Mouse (Mus musculus) C2C12 (cell line): Measurements from ENCODE around the gene Tnni2. TPM values are rescaled to one million over a fixed set of nuclear protein-coding genes. Genes with fewer than 3 reads are reported as not detected.

Experiments
- H3K27me3 ChIP-seq: one replicate; pipeline ENCODE4 v1.6.1; 2011; ENCODE audit not compliant: control insufficient read depth, insufficient read depth, insufficient read length
- H3K36me3 ChIP-seq: one replicate; pipeline ENCODE4 v1.6.1; 2011; ENCODE audit not compliant: control insufficient read depth, insufficient read depth
- H3K4me3 ChIP-seq: one replicate; pipeline ENCODE4 v1.5.1; 2011; ENCODE audit warnings: mild to moderate bottlenecking, control low read depth; ENCODE audit not compliant: poor library complexity, insufficient read depth, severe bottlenecking
- H3K79me2 ChIP-seq: one replicate; pipeline ENCODE4 v1.6.1; 2011; ENCODE audit not compliant: control insufficient read depth, insufficient read depth
- H3K79me3 ChIP-seq: one replicate; pipeline ENCODE4 v1.6.1; 2011; ENCODE audit warnings: low read depth, control low read depth
- H3ac ChIP-seq: one replicate; pipeline ENCODE3; 2011; ENCODE audit warnings: low read depth; ENCODE audit not compliant: control insufficient read depth, insufficient read length
- CEBPB ChIP-seq: IDR thresholded peaks from one replicate; pipeline ENCODE4 v1.6.1; 2011; ENCODE audit warnings: low read depth, mild to moderate bottlenecking, control low read depth, moderate library complexity
- CTCF ChIP-seq: IDR thresholded peaks from one replicate; pipeline ENCODE4 v1.5.1; 2011; ENCODE audit not compliant: control insufficient read depth, insufficient read depth, insufficient read length
- FOSL1 ChIP-seq: IDR thresholded peaks from one replicate; pipeline ENCODE4 v1.8.0; 2011; ENCODE audit warnings: mild to moderate bottlenecking, low read length; ENCODE audit not compliant: poor library complexity, insufficient read depth, severe bottlenecking
- MAX ChIP-seq: IDR thresholded peaks from one replicate; pipeline ENCODE4 v1.6.1; 2011; ENCODE audit warnings: mild to moderate bottlenecking, control low read depth
- MYOD1 ChIP-seq: IDR thresholded peaks from one replicate; pipeline ENCODE4 v1.6.1; 2011; ENCODE audit warnings: low read depth; ENCODE audit not compliant: control insufficient read depth, insufficient read length
- MYOG ChIP-seq: IDR thresholded peaks from one replicate; pipeline ENCODE4 v1.6.1; 2011; ENCODE audit not compliant: control insufficient read depth, insufficient read length; ENCODE audit errors: extremely low read depth
- USF1 ChIP-seq: IDR thresholded peaks from one replicate; pipeline ENCODE4 v1.6.1; 2011; ENCODE audit warnings: low read depth, mild to moderate bottlenecking, control low read depth, moderate library complexity
- polyA plus RNA-seq: library from polyadenylated mRNA; unstranded; fragments of >200 nt; fragmentation: generic; extraction: Trizol; gene quantifications from one replicate; pipeline ENCODE4 v1.2.1, GENCODE M21; 2012; ENCODE audit warnings: missing spikeins

Tnni2 gene
- polyA plus RNA-seq, 1 experiment = 7.5 TPM

GRCm38 (mm10) chr7:142446264-142446663 is 4.7 kb downstream of the Tnni2 start:
- H3K79me2 ChIP-seq = no peaks in the 10 kb centered on the region
- H3ac ChIP-seq = no peak overlapping the region
- H3K36me3 ChIP-seq = no peaks in the 10 kb centered on the region
- no peaks in the 10 kb centered on the region for H3K27me3 ChIP-seq
- H3K4me3 ChIP-seq = no peak overlapping the region
- H3K79me3 ChIP-seq = no peaks in the 10 kb centered on the region
- TF ChIP-seq MYOD1 (no peak), USF1 (no peak), MAX (no peak), MYOG (no peak), CEBPB (no peak), FOSL1 (no peak), CTCF (no peak)

- no peak for TF ChIP-seq FOSL1
- H3K36me3 ChIP-seq = no peaks in the 10 kb centered on the region
- no peaks in the 10 kb centered on the region for H3K79me2 ChIP-seq
- no peak overlapping the region for H3ac ChIP-seq
- H3K4me3 ChIP-seq = no peak overlapping the region
- H3K79me3 ChIP-seq = no peaks in the 10 kb centered on the region
- H3K27me3 ChIP-seq = no peaks in the 10 kb centered on the region
These were observed 7.5 kb downstream of the Tnni2 start for GRCm38 (mm10) chr7:142449038-142449617.

- Histone ChIP-seq H3K79me3 (no peaks in the 10 kb centered on the region), H3K79me2 (no peaks in the 10 kb centered on the region), H3K36me3 (no peaks in the 10 kb centered on the region), H3K27me3 (no peaks in the 10 kb centered on the region), H3K4me3 (no peak overlapping the region), H3ac (no peak overlapping the region)
- TF ChIP-seq MYOG (no peak), MAX (no peak), CTCF (no peak), FOSL1 (no peak), MYOD1 (no peak), USF1 (no peak), CEBPB (no peak)
These were observed 13.1 kb downstream of the Tnni2 start for GRCm38 (mm10) chr7:142454706-142455105.

GRCm38 (mm10) chr7:142455251-142455650 is 13.6 kb downstream of the Tnni2 start:
- Histone ChIP-seq H3K79me3 (no peaks in the 10 kb centered on the region), H3K27me3 (no peaks in the 10 kb centered on the region), H3K79me2 (no peaks in the 10 kb centered on the region), H3K4me3 (no peak overlapping the region), H3ac (no peak overlapping the region), H3K36me3 (no peaks in the 10 kb centered on the region)
- TF ChIP-seq CTCF (no peak), MYOG (no peak), USF1 (no peak), MYOD1 (no peak), FOSL1 (no peak), CEBPB (no peak), MAX (no peak)

GRCm38 (mm10) chr7:142456806-142457205 is 15.2 kb downstream of the Tnni2 start:
- Histone ChIP-seq H3K27me3 (no peaks in the 10 kb centered on the region), H3K4me3 (no peak overlapping the region), H3ac (no peak overlapping the region), H3K79me3 (no peaks in the 10 kb centered on the region), H3K36me3 (no peaks in the 10 kb centered on the region), H3K79me2 (no peaks in the 10 kb centered on the region)
- no peak for TF ChIP-seq CEBPB
- no peak for TF ChIP-seq MYOD1
- no peak for TF ChIP-seq USF1
- no peak for TF ChIP-seq MYOG
- no peak for TF ChIP-seq CTCF
- no peak for TF ChIP-seq FOSL1
- TF ChIP-seq MAX = no peak

GRCm38 (mm10) chr7:142457227-142457811 is 15.7 kb downstream of the Tnni2 start:
- Histone ChIP-seq H3K36me3 (no peaks in the 10 kb centered on the region), H3K27me3 (no peaks in the 10 kb centered on the region), H3K79me2 (no peaks in the 10 kb centered on the region), H3ac (no peak overlapping the region), H3K79me3 (no peaks in the 10 kb centered on the region), H3K4me3 (no peak overlapping the region)
- no peak for TF ChIP-seq CTCF
- no peak for TF ChIP-seq USF1
- TF ChIP-seq MYOD1 = no peak
- TF ChIP-seq CEBPB = no peak
- no peak for TF ChIP-seq MYOG
- TF ChIP-seq FOSL1 = no peak
- TF ChIP-seq MAX = no peak
